Mouse (Mus musculus): ENCODE results near the gene Hmgxb4. TPM values are rescaled to one million over a fixed set of nuclear protein-coding genes. Genes with fewer than 3 reads are reported as not detected.

The Hmgxb4 gene
- polyA plus RNA-seq, 2 experiments = 46.7 to 66.8 TPM

GRCm38 (mm10) chr8:75000431-75000830 lies 7.3 kb downstream of the Hmgxb4 start:
- no peak overlapping the region for H3K4me3 ChIP-seq (replicated peaks; ENCODE audit: low read length)
- no peak for TF ChIP-seq POLR2A (IDR thresholded peaks at IDR 0.05; ENCODE audit: borderline replicate concordance, extremely low read depth, insufficient read depth, insufficient read length)
- no peak overlapping the region for H3K9ac ChIP-seq (ENCODE audit: low read depth, low read length, severe bottlenecking)
- ATAC-seq (ENCODE audit: low FRiP score, low read depth) (no peak), DNase-seq (ENCODE audit: low spot score) (no peak)
- no peaks in the 10 kb centered on the region for H3K4me1 ChIP-seq (ENCODE audit: control insufficient read depth, insufficient read depth, low read length)
- H3K9me3 ChIP-seq (ENCODE audit: control insufficient read depth, low read length) = no peaks in the 10 kb centered on the region
- H3K27ac ChIP-seq (replicated peaks; ENCODE audit: low read depth, low read length) = no peak overlapping the region
- no peak overlapping the region for H3K4me2 ChIP-seq (replicated peaks; ENCODE audit: low read depth, low read length, severe bottlenecking)
- peaks cover 44% of the 10 kb centered on the region for H3K36me3 ChIP-seq (ENCODE audit: control insufficient read depth, insufficient read depth, low read length)
- 94% methylated on average over 3 of the region's 3 CpGs for WGBS
- H3K27me3 ChIP-seq (ENCODE audit: control insufficient read depth, insufficient read depth, low read length) = no peaks in the 10 kb centered on the region

- no peak overlapping the region for H3K9ac ChIP-seq (ENCODE audit: low read depth, low read length, severe bottlenecking)
- ATAC-seq (ENCODE audit: low FRiP score, low read depth) (no peak), DNase-seq (ENCODE audit: low spot score) (no peak)
- no peak overlapping the region for H3K27ac ChIP-seq (replicated peaks; ENCODE audit: low read depth, low read length)
- no peaks in the 10 kb centered on the region for H3K4me1 ChIP-seq (ENCODE audit: control insufficient read depth, insufficient read depth, low read length)
- WGBS = 92% methylated on average over 2 of the region's 2 CpGs
- no peak for TF ChIP-seq POLR2A (IDR thresholded peaks at IDR 0.05; ENCODE audit: borderline replicate concordance, extremely low read depth, insufficient read depth, insufficient read length)
- no peaks in the 10 kb centered on the region for H3K27me3 ChIP-seq (ENCODE audit: control insufficient read depth, insufficient read depth, low read length)
- peaks cover 25% of the 10 kb centered on the region for H3K36me3 ChIP-seq (ENCODE audit: control insufficient read depth, insufficient read depth, low read length)
- no peaks in the 10 kb centered on the region for H3K9me3 ChIP-seq (ENCODE audit: control insufficient read depth, low read length)
- H3K4me2 ChIP-seq (replicated peaks; ENCODE audit: low read depth, low read length, severe bottlenecking) = no peak overlapping the region
- H3K4me3 ChIP-seq (replicated peaks; ENCODE audit: low read length) = no peak overlapping the region
Measured at GRCm38 (mm10) chr8:75008826-75009225, 15.7 kb downstream of the Hmgxb4 start.

DNA sequence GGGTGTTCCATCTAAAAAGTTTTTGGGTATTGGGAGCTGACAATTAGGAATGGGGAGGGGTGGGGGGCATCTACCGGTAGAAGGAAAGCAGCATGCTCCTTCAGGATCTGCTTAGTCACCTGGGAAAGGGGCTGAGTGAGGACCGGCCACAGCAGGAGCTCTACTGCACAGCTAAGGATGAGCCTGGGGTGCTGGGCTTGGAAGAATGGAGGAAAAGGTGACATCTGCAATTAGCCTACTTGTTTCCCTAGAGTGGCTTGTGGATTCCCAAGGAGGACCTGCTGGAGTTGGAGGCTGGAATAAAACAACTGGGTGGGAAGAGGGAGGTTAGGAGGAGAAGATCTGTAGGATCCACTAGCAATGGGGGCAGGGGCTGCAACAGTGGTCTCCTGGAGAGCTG lies 20.4 kb downstream of the Hmgxb4 start:
- ATAC-seq (ENCODE audit: low FRiP score, low read depth) = no peak
- Histone ChIP-seq H3K36me3 (ENCODE audit: control insufficient read depth, insufficient read depth, low read length) (peaks cover 21% of the 10 kb centered on the region), H3K4me1 (ENCODE audit: control insufficient read depth, insufficient read depth, low read length) (no peaks in the 10 kb centered on the region), H3K4me2 (replicated peaks; ENCODE audit: low read depth, low read length, severe bottlenecking) (no peak overlapping the region), H3K4me3 (replicated peaks; ENCODE audit: low read length) (no peak overlapping the region), H3K27me3 (ENCODE audit: control insufficient read depth, insufficient read depth, low read length) (no peaks in the 10 kb centered on the region), H3K9ac (ENCODE audit: low read depth, low read length, severe bottlenecking) (no peak overlapping the region), H3K9me3 (ENCODE audit: control insufficient read depth, low read length) (no peaks in the 10 kb centered on the region), H3K27ac (replicated peaks; ENCODE audit: low read depth, low read length) (no peak overlapping the region)
- 55% methylated on average over 2 of the region's 2 CpGs for WGBS
- no peak for DNase-seq (ENCODE audit: low spot score)
- no peak for TF ChIP-seq POLR2A (IDR thresholded peaks at IDR 0.05; ENCODE audit: borderline replicate concordance, extremely low read depth, insufficient read depth, insufficient read length)

DNA sequence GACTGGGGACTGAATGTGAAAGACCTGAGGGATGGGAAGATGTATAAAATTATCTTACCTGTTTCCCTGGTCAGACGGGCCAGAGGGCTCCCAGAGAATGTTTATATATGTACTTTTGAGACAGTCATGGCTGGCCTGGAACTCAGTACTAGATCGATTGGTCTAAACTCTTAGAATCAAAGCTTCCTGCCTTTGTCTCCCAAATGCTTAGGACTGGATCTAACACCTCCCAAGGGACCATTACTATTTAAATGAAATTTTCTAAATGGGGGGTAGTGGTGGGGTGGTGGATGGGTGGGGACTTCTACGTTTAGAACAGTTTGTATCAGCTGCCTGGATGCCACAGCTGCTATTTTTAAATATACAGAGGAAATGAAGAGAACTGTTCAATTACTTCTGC lies 20.8 kb downstream of the Hmgxb4 start:
- no peak overlapping the region for H3K4me3 ChIP-seq (replicated peaks; ENCODE audit: low read length)
- H3K4me1 ChIP-seq (ENCODE audit: control insufficient read depth, insufficient read depth, low read length) = no peaks in the 10 kb centered on the region
- H3K27me3 ChIP-seq (ENCODE audit: control insufficient read depth, insufficient read depth, low read length) = no peaks in the 10 kb centered on the region
- no peak for DNase-seq (ENCODE audit: low spot score)
- 73% methylated on average over 3 of the region's 3 CpGs for WGBS
- H3K9me3 ChIP-seq (ENCODE audit: control insufficient read depth, low read length) = no peaks in the 10 kb centered on the region
- H3K27ac ChIP-seq (replicated peaks; ENCODE audit: low read depth, low read length) = no peak overlapping the region
- TF ChIP-seq POLR2A (IDR thresholded peaks at IDR 0.05; ENCODE audit: borderline replicate concordance, extremely low read depth, insufficient read depth, insufficient read length) = no peak
- H3K36me3 ChIP-seq (ENCODE audit: control insufficient read depth, insufficient read depth, low read length) = peaks cover 20% of the 10 kb centered on the region
- ATAC-seq (ENCODE audit: low FRiP score, low read depth) = no peak
- no peak overlapping the region for H3K4me2 ChIP-seq (replicated peaks; ENCODE audit: low read depth, low read length, severe bottlenecking)
- no peak overlapping the region for H3K9ac ChIP-seq (ENCODE audit: low read depth, low read length, severe bottlenecking)

GRCm38 (mm10) chr8:75015981-75016380 lies 22.8 kb downstream of the Hmgxb4 start:
- DNase-seq (ENCODE audit: low spot score) = no peak
- no peak for ATAC-seq (ENCODE audit: low FRiP score, low read depth)
- no peak overlapping the region for H3K4me2 ChIP-seq (replicated peaks; ENCODE audit: low read depth, low read length, severe bottlenecking)
- H3K4me1 ChIP-seq (ENCODE audit: control insufficient read depth, insufficient read depth, low read length) = no peaks in the 10 kb centered on the region
- 68% methylated on average over 2 of the region's 2 CpGs for WGBS
- H3K36me3 ChIP-seq (ENCODE audit: control insufficient read depth, insufficient read depth, low read length) = peaks cover 12% of the 10 kb centered on the region
- H3K4me3 ChIP-seq (replicated peaks; ENCODE audit: low read length) = no peak overlapping the region
- H3K27me3 ChIP-seq (ENCODE audit: control insufficient read depth, insufficient read depth, low read length) = no peaks in the 10 kb centered on the region
- H3K27ac ChIP-seq (replicated peaks; ENCODE audit: low read depth, low read length) = no peak overlapping the region
- no peak overlapping the region for H3K9ac ChIP-seq (ENCODE audit: low read depth, low read length, severe bottlenecking)
- no peaks in the 10 kb centered on the region for H3K9me3 ChIP-seq (ENCODE audit: control insufficient read depth, low read length)
- no peak for TF ChIP-seq POLR2A (IDR thresholded peaks at IDR 0.05; ENCODE audit: borderline replicate concordance, extremely low read depth, insufficient read depth, insufficient read length)

DNA sequence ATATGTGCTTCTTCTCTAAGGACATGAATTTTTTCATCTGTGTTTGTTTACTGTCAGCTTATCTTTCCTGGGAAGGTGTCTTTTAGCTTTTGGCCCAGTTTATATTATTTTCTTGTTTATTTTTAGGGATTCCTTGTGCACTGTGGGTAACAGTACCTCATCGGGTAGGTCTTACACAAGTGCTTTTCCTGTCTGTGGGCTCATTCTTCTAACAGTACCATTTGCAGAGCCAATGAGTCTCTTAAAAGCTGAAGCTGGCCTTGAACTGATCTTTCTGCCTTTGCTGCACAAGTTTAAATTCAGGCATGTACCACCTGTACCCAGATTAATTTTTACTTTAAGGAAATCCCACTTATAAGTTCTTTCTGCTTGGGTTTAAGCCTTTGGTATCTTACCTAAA lies 23.3 kb downstream of the Hmgxb4 start:
- Histone ChIP-seq H3K36me3 (ENCODE audit: control insufficient read depth, insufficient read depth, low read length) (peaks cover 16% of the 10 kb centered on the region), H3K4me1 (ENCODE audit: control insufficient read depth, insufficient read depth, low read length) (no peaks in the 10 kb centered on the region), H3K9me3 (ENCODE audit: control insufficient read depth, low read length) (no peaks in the 10 kb centered on the region), H3K9ac (ENCODE audit: low read depth, low read length, severe bottlenecking) (no peak overlapping the region), H3K27ac (replicated peaks; ENCODE audit: low read depth, low read length) (no peak overlapping the region), H3K4me3 (replicated peaks; ENCODE audit: low read length) (no peak overlapping the region), H3K27me3 (ENCODE audit: control insufficient read depth, insufficient read depth, low read length) (no peaks in the 10 kb centered on the region), H3K4me2 (replicated peaks; ENCODE audit: low read depth, low read length, severe bottlenecking) (no peak overlapping the region)
- ATAC-seq (ENCODE audit: low FRiP score, low read depth) (no peak), DNase-seq (ENCODE audit: low spot score) (no peak)
- no peak for TF ChIP-seq POLR2A (IDR thresholded peaks at IDR 0.05; ENCODE audit: borderline replicate concordance, extremely low read depth, insufficient read depth, insufficient read length)
- WGBS = 90% methylated on average over 1 of the region's 1 CpGs
